Mouse (Mus musculus) right cerebral cortex, postnatal 25 days (tissue): ENCODE measurements around the gene Neu2.

Source experiments
- DNase-seq: peaks from one replicate; pipeline ENCODE4 v3.0.0; 2022

The Neu2 gene

GRCm38 (mm10) chr1:87620693-87621092 is 111.0 kb downstream of the Neu2 start:
- no peak for DNase-seq

GRCm38 (mm10) chr1:87621146-87621857 is 111.6 kb downstream of the Neu2 start:
- DNase-seq, result no peak

GRCm38 (mm10) chr1:87621858-87622279 is 112.2 kb downstream of the Neu2 start:
- peak; percentile 60 for DNase-seq

- DNase-seq, result no peak
Observed at GRCm38 (mm10) chr1:87623977-87624666, 114.4 kb downstream of the Neu2 start.

GRCm38 (mm10) chr1:87624826-87625225 is 115.1 kb downstream of the Neu2 start:
- no peak for DNase-seq

GRCm38 (mm10) chr1:87625254-87626025 is 115.8 kb downstream of the Neu2 start:
- no peak for DNase-seq

- DNase-seq, result no peak
Observed at GRCm38 (mm10) chr1:87626344-87626743, 116.7 kb downstream of the Neu2 start.

GRCm38 (mm10) chr1:87628085-87628484 is 118.4 kb downstream of the Neu2 start:
- no peak for DNase-seq

GRCm38 (mm10) chr1:87631584-87631983 is 121.9 kb downstream of the Neu2 start:
- no peak for DNase-seq

GRCm38 (mm10) chr1:87632163-87632562 is 122.5 kb downstream of the Neu2 start:
- DNase-seq, result no peak

GRCm38 (mm10) chr1:87636716-87637117 is 127.0 kb downstream of the Neu2 start:
- no peak for DNase-seq

GRCm38 (mm10) chr1:87637121-87637877 is 127.6 kb downstream of the Neu2 start:
- DNase-seq, result no peak

- no peak for DNase-seq
Observed at GRCm38 (mm10) chr1:87637878-87638600, 128.3 kb downstream of the Neu2 start.

GRCm38 (mm10) chr1:87639724-87640123 is 130.0 kb downstream of the Neu2 start:
- DNase-seq, result no peak

GRCm38 (mm10) chr1:87640165-87640661 is 130.5 kb downstream of the Neu2 start:
- DNase-seq, result no peak

GRCm38 (mm10) chr1:87643016-87643415 is 133.3 kb downstream of the Neu2 start:
- DNase-seq, result no peak

GRCm38 (mm10) chr1:87645041-87645440 is 135.4 kb downstream of the Neu2 start:
- DNase-seq, result no peak

GRCm38 (mm10) chr1:87645748-87646147 is 136.1 kb downstream of the Neu2 start:
- DNase-seq, result no peak
